16 mouse cellular contexts compared by ENCODE assay signal in genomic region chr7:110862751-110863289, GRCm38 (mm10). TPM values are rescaled to one million over a fixed set of nuclear protein-coding genes. Genes with fewer than 3 reads are reported as not detected.
DNase-seq lines count a peak whose midpoint lies in the region; ATAC-seq and TF ChIP-seq lines count a peak whose summit lies in the region.
"Had no signal": no experiment of that assay in that cellular context is flagged by ENCODE, and none has a peak within 500 bp of the region (broad histone marks: within the 10 kb centered on the region; RNA-seq: fewer than 3 reads in every experiment).

Gene Lyve1, minus strand, starts transcription at chr7:110863239.

- ATAC-seq in midbrain, embryonic 13.5 days = no peak

- no peak for DNase-seq in adrenal gland, adult 18-20 months (ENCODE audit: low spot score in 2 of 2)
- no peak for DNase-seq in adrenal gland, postnatal 25 days
- DNase-seq in retina, postnatal 1 day = peak; percentile 24
- no peak for DNase-seq in retina, embryonic 14.5 days (ENCODE audit: low spot score)
- peak; percentile 48 for DNase-seq in lung, adult 2 months
- DNase-seq in Muller cell, postnatal 12 days (ENCODE audit: inconsistent ontology term) = no peak
- DNase-seq in layer of hippocampus, adult 9-10 months (ENCODE audit: low spot score) = no peak
- DNase-seq: cerebellum, adult 9-11 months; kidney, adult 9 months; midbrain, embryonic 14.5 days; thymus, postnatal 36 days had no signal

- H3K27me3 ChIP-seq in midbrain, embryonic 13.5 days = no peaks in the 10 kb centered on the region
- H3K27me3 ChIP-seq: heart, embryonic 13.5 days; neural tube, embryonic 15.5 days had no signal

- no peak within 1 kb of the TSS for H3K27ac ChIP-seq in midbrain, embryonic 13.5 days
- H3K27ac ChIP-seq: heart, embryonic 13.5 days; neural tube, embryonic 15.5 days had no signal

- no peak within 1 kb of the TSS for H3K4me2 ChIP-seq in midbrain, embryonic 13.5 days (replicated peaks)
- H3K4me2 ChIP-seq: heart, embryonic 13.5 days; neural tube, embryonic 15.5 days had no signal

- H3K9ac ChIP-seq in midbrain, embryonic 13.5 days (replicated peaks) = no peak within 1 kb of the TSS
- H3K9ac ChIP-seq: heart, embryonic 13.5 days; neural tube, embryonic 15.5 days had no signal

- H3K4me3 ChIP-seq in lung, adult 2 months (replicated peaks; ENCODE audit: extremely low read depth, low read depth, low read length) = peak within 1 kb of the TSS; percentile 79
- H3K4me3 ChIP-seq in midbrain, embryonic 13.5 days (replicated peaks) = no peak within 1 kb of the TSS
- H3K4me3 ChIP-seq: erythroblast, embryonic 14.5 days; heart, embryonic 13.5 days; neural tube, embryonic 15.5 days had no signal

- TF ChIP-seq CTCF in lung, adult 2 months (IDR thresholded peaks at IDR 0.05; ENCODE audit: insufficient read depth, low read length) = no peak

- 46% methylated on average over 12 of the region's 12 CpGs for WGBS in lung, adult 2 months
- 77% methylated on average over 12 of the region's 12 CpGs for WGBS in midbrain, embryonic 13.5 days

- peak; percentile 63; the same call in 1 of the 2 replicates for TF ChIP-seq POLR2A in lung, adult 2 months (IDR thresholded peaks at IDR 0.05; ENCODE audit: borderline replicate concordance, extremely low read depth, low read depth, low read length)

- H3K4me1 ChIP-seq in lung, adult 2 months (ENCODE audit: control insufficient read depth, insufficient read depth, low read length) = peaks cover 16% of the 10 kb centered on the region
- no peaks in the 10 kb centered on the region for H3K4me1 ChIP-seq in midbrain, embryonic 13.5 days (replicated peaks)

- H3K9me3 ChIP-seq in midbrain, embryonic 13.5 days = no peaks in the 10 kb centered on the region
- H3K9me3 ChIP-seq: G1E; heart, embryonic 13.5 days; neural tube, embryonic 15.5 days had no signal

- H3K36me3 ChIP-seq in midbrain, embryonic 13.5 days = no peaks in the 10 kb centered on the region
- H3K36me3 ChIP-seq: G1E; heart, embryonic 13.5 days; neural tube, embryonic 15.5 days had no signal

RNA-seq across cellular contexts. Expression of gene Lyve1, which starts in this region (rescaled TPM):
- 10 to 100 TPM; 11.3 to 19.0 TPM for total RNA-seq in adrenal gland, adult 18-20 months (2021)
- 3.8 and 5.9 TPM in 2 replicates for total RNA-seq in adrenal gland, postnatal 25 days (2021)
- 82.0 and 157 TPM in 2 replicates for polyA plus RNA-seq in lung, adult 2 months (2012; rRNA removed)
- 4.2 and 5.3 TPM in 2 replicates for polyA plus RNA-seq in midbrain, embryonic 13.5 days (2015; fragmentation: Nextera tagmentation; extraction: Ambion mirVana)
- polyA plus RNA-seq: G1E had no signal

Comparison
In these comparisons a context has a peak if more than half of its experiments do, and no peak if none do; other contexts are left out.
1. RNA of gene Lyve1 (polyA plus RNA-seq): 82.0 to 157 TPM in lung, adult 2 months; 4.2 to 5.3 TPM in midbrain, embryonic 13.5 days; every median in the first group is over 10 times any median in the second.
2. DNase-seq: peak in retina, postnatal 1 day (single experiment) and lung, adult 2 months (single experiment); none in adrenal gland, adult 18-20 months (0 of 2), adrenal gland, postnatal 25 days (single experiment), retina, embryonic 14.5 days (single experiment), Muller cell, postnatal 12 days (single experiment) and layer of hippocampus, adult 9-10 months (single experiment).